ENCODE assay signal across 19 mouse cellular contexts in genomic region chr5:46348448-46348847, GRCm38 (mm10).
"Had no signal": no experiment of that assay in that cellular context is flagged by ENCODE, and none has a peak within 500 bp of the region (broad histone marks: within the 10 kb centered on the region; RNA-seq: fewer than 3 reads in every experiment).

No protein-coding gene starts in this region.

- H3K4me1 ChIP-seq: limb, embryonic 10.5 days; limb, embryonic 13.5 days; liver, embryonic 12.5 days; liver, embryonic 15.5 days; lung, embryonic 15.5 days; stomach, embryonic 15.5 days had no signal

- H3K9me3 ChIP-seq: limb, embryonic 10.5 days; limb, embryonic 13.5 days; liver, embryonic 12.5 days; liver, embryonic 15.5 days; lung, embryonic 15.5 days; megakaryocyte, embryonic 14.5 days; stomach, embryonic 15.5 days had no signal

- H3K36me3 ChIP-seq: limb, embryonic 10.5 days; limb, embryonic 13.5 days; liver, embryonic 12.5 days; liver, embryonic 15.5 days; lung, embryonic 15.5 days; stomach, embryonic 15.5 days had no signal

- ATAC-seq: intestine, postnatal 0 days; liver, embryonic 12.5 days had no signal

- H3K9ac ChIP-seq: limb, embryonic 13.5 days; liver, embryonic 12.5 days; liver, embryonic 15.5 days; lung, embryonic 15.5 days; stomach, embryonic 15.5 days had no signal

- H3K4me2 ChIP-seq: limb, embryonic 13.5 days; liver, embryonic 12.5 days; liver, embryonic 15.5 days; lung, embryonic 15.5 days; midbrain, embryonic 11.5 days; stomach, embryonic 15.5 days had no signal

- H3K27me3 ChIP-seq: limb, embryonic 13.5 days; liver, embryonic 12.5 days; liver, embryonic 15.5 days; lung, embryonic 15.5 days; megakaryocyte, embryonic 14.5 days; stomach, embryonic 15.5 days had no signal

- DNase-seq: layer of hippocampus, adult 9-11 months; liver; lung, adult 18-20 months; lung, postnatal 10 days; lung, postnatal 36 days; midbrain, embryonic 14.5 days; right cerebral cortex, postnatal 25 days; spleen, adult 18-20 months; thymus, postnatal 25 days had no signal

- H3K4me3 ChIP-seq: layer of hippocampus, adult 2 months; limb, embryonic 10.5 days; limb, embryonic 13.5 days; liver, embryonic 12.5 days; liver, embryonic 15.5 days; lung, embryonic 15.5 days; megakaryocyte, embryonic 14.5 days; stomach, embryonic 15.5 days had no signal

- H3K27ac ChIP-seq: layer of hippocampus, adult 2 months; limb, embryonic 10.5 days; limb, embryonic 13.5 days; liver, embryonic 12.5 days; liver, embryonic 15.5 days; lung, embryonic 15.5 days; stomach, embryonic 15.5 days had no signal
